Mouse (Mus musculus): ENCODE results near the gene Shld2. TPM values are rescaled to one million over a fixed set of nuclear protein-coding genes. Genes with fewer than 3 reads are reported as not detected.
A peak's percentile ranks its signal among the peaks of the same experiment; 100 is the strongest.

Shld2 gene
- polyA plus RNA-seq, 1 experiment from 2014 or later, result 11.0 TPM

- H3K36me3 ChIP-seq, result no peaks in the 10 kb centered on the region
- no peak overlapping the region for H3K9ac ChIP-seq
- no peak overlapping the region for H3K4me3 ChIP-seq (replicated peaks)
- H3K9me3 ChIP-seq (replicated peaks), result no peaks in the 10 kb centered on the region
- H3K4me1 ChIP-seq, result peaks cover 40% of the 10 kb centered on the region
- no peaks in the 10 kb centered on the region for H3K27me3 ChIP-seq
- no peak for ATAC-seq (replicated peaks; ENCODE audit: low FRiP score)
- 65% methylated on average over 11 of the region's 11 CpGs for WGBS
- peak overlapping the region; percentile 51; the same call in 1 of the 2 replicates for H3K27ac ChIP-seq
- H3K4me2 ChIP-seq, result no peak overlapping the region
These were observed 11.2 kb downstream of the Shld2 start for GRCm38 (mm10) chr14:34298871-34299700.

GRCm38 (mm10) chr14:34297634-34298033 is 12.7 kb downstream of the Shld2 start:
- Histone ChIP-seq H3K4me1 (peaks cover 28% of the 10 kb centered on the region), H3K9me3 (replicated peaks) (no peaks in the 10 kb centered on the region), H3K36me3 (no peaks in the 10 kb centered on the region), H3K27ac (peak overlapping the region; percentile 73), H3K9ac (no peak overlapping the region), H3K27me3 (no peaks in the 10 kb centered on the region), H3K4me2 (no peak overlapping the region), H3K4me3 (replicated peaks) (no peak overlapping the region)
- WGBS, result 32% methylated on average over 2 of the region's 2 CpGs
- 0 out of 2 replicates have a peak, but pooled peaks have one; percentile 37 for ATAC-seq (replicated peaks; ENCODE audit: low FRiP score)

GRCm38 (mm10) chr14:34297038-34297437 is 13.3 kb downstream of the Shld2 start:
- no peak overlapping the region for H3K4me2 ChIP-seq
- H3K36me3 ChIP-seq, result no peaks in the 10 kb centered on the region
- no peaks in the 10 kb centered on the region for H3K27me3 ChIP-seq
- H3K27ac ChIP-seq, result peak overlapping the region; percentile 27; the same call in 1 of the 2 replicates
- H3K4me1 ChIP-seq, result peaks cover 28% of the 10 kb centered on the region
- no peak overlapping the region for H3K9ac ChIP-seq
- WGBS, result 35% methylated on average over 4 of the region's 4 CpGs
- H3K4me3 ChIP-seq (replicated peaks), result no peak overlapping the region
- no peak for ATAC-seq (replicated peaks; ENCODE audit: low FRiP score)
- H3K9me3 ChIP-seq (replicated peaks), result no peaks in the 10 kb centered on the region

- no peaks in the 10 kb centered on the region for H3K9me3 ChIP-seq (replicated peaks)
- H3K4me3 ChIP-seq (replicated peaks), result no peak overlapping the region
- no peak for ATAC-seq (replicated peaks; ENCODE audit: low FRiP score)
- no peak overlapping the region for H3K9ac ChIP-seq
- peaks cover 28% of the 10 kb centered on the region for H3K4me1 ChIP-seq
- H3K4me2 ChIP-seq, result no peak overlapping the region
- H3K36me3 ChIP-seq, result no peaks in the 10 kb centered on the region
- H3K27me3 ChIP-seq, result no peaks in the 10 kb centered on the region
- H3K27ac ChIP-seq, result peak overlapping the region; percentile 27; the same call in 1 of the 2 replicates
- WGBS, result 66% methylated on average over 7 of the region's 7 CpGs
These were observed 13.9 kb downstream of the Shld2 start for GRCm38 (mm10) chr14:34296350-34296749.

- Histone ChIP-seq H3K4me3 (replicated peaks) (no peak overlapping the region), H3K36me3 (no peaks in the 10 kb centered on the region), H3K27me3 (no peaks in the 10 kb centered on the region), H3K9me3 (replicated peaks) (no peaks in the 10 kb centered on the region), H3K4me2 (no peak overlapping the region), H3K27ac (peak overlapping the region; percentile 64), H3K9ac (no peak overlapping the region), H3K4me1 (peaks cover 19% of the 10 kb centered on the region)
- WGBS, result 64% methylated on average over 3 of the region's 3 CpGs
- peak; percentile 72; the same call in 1 of the 2 replicates for ATAC-seq (replicated peaks; ENCODE audit: low FRiP score)
These were observed 16.7 kb downstream of the Shld2 start for GRCm38 (mm10) chr14:34293641-34294040.

GRCm38 (mm10) chr14:34290229-34290628 is 20.1 kb downstream of the Shld2 start:
- no peak overlapping the region for H3K4me3 ChIP-seq (replicated peaks)
- ATAC-seq (replicated peaks; ENCODE audit: low FRiP score), result peak; percentile 47
- H3K4me1 ChIP-seq, result no peaks in the 10 kb centered on the region
- H3K27ac ChIP-seq, result peak overlapping the region; percentile 66
- H3K9ac ChIP-seq, result no peak overlapping the region
- H3K36me3 ChIP-seq, result no peaks in the 10 kb centered on the region
- H3K4me2 ChIP-seq, result no peak overlapping the region
- no peaks in the 10 kb centered on the region for H3K9me3 ChIP-seq (replicated peaks)
- no peaks in the 10 kb centered on the region for H3K27me3 ChIP-seq
- WGBS, result 49% methylated on average over 1 of the region's 1 CpGs

GRCm38 (mm10) chr14:34289259-34290015 is 20.9 kb downstream of the Shld2 start:
- 79% methylated on average over 3 of the region's 3 CpGs for WGBS
- 0 out of 2 replicates have a peak overlapping the region, but pooled peaks have one; percentile 24 for H3K27ac ChIP-seq
- H3K4me2 ChIP-seq, result no peak overlapping the region
- H3K9me3 ChIP-seq (replicated peaks), result no peaks in the 10 kb centered on the region
- ATAC-seq (replicated peaks; ENCODE audit: low FRiP score), result no peak
- H3K9ac ChIP-seq, result no peak overlapping the region
- no peaks in the 10 kb centered on the region for H3K36me3 ChIP-seq
- H3K4me3 ChIP-seq (replicated peaks), result no peak overlapping the region
- no peaks in the 10 kb centered on the region for H3K27me3 ChIP-seq
- no peaks in the 10 kb centered on the region for H3K4me1 ChIP-seq

- Histone ChIP-seq H3K9ac (no peak overlapping the region), H3K9me3 (replicated peaks) (no peaks in the 10 kb centered on the region), H3K4me2 (no peak overlapping the region), H3K27me3 (no peaks in the 10 kb centered on the region), H3K4me1 (no peaks in the 10 kb centered on the region), H3K27ac (no peak overlapping the region), H3K4me3 (replicated peaks) (no peak overlapping the region), H3K36me3 (no peaks in the 10 kb centered on the region)
- ATAC-seq (replicated peaks; ENCODE audit: low FRiP score), result no peak
- 49% methylated on average over 2 of the region's 2 CpGs for WGBS
These were observed 21.9 kb downstream of the Shld2 start for GRCm38 (mm10) chr14:34288396-34288795.

GRCm38 (mm10) chr14:34281736-34282269 is 28.5 kb downstream of the Shld2 start:
- Histone ChIP-seq H3K9ac (no peak overlapping the region), H3K9me3 (replicated peaks) (no peaks in the 10 kb centered on the region), H3K27ac (no peak overlapping the region), H3K36me3 (no peaks in the 10 kb centered on the region), H3K4me1 (no peaks in the 10 kb centered on the region), H3K27me3 (no peaks in the 10 kb centered on the region), H3K4me2 (no peak overlapping the region), H3K4me3 (replicated peaks) (no peak overlapping the region)
- WGBS, result 93% methylated on average over 5 of the region's 5 CpGs
- ATAC-seq (replicated peaks; ENCODE audit: low FRiP score), result no peak

GRCm38 (mm10) chr14:34280798-34281197 is 29.5 kb downstream of the Shld2 start:
- ATAC-seq (replicated peaks; ENCODE audit: low FRiP score), result no peak

GRCm38 (mm10) chr14:34279726-34280125 is 30.6 kb downstream of the Shld2 start:
- H3K4me2 ChIP-seq, result no peak overlapping the region
- H3K4me1 ChIP-seq, result no peaks in the 10 kb centered on the region
- H3K9me3 ChIP-seq (replicated peaks), result no peaks in the 10 kb centered on the region
- no peaks in the 10 kb centered on the region for H3K27me3 ChIP-seq
- WGBS, result 55% methylated on average over 4 of the region's 4 CpGs
- H3K9ac ChIP-seq, result no peak overlapping the region
- no peaks in the 10 kb centered on the region for H3K36me3 ChIP-seq
- no peak overlapping the region for H3K27ac ChIP-seq
- H3K4me3 ChIP-seq (replicated peaks), result no peak overlapping the region
- no peak for ATAC-seq (replicated peaks; ENCODE audit: low FRiP score)

More at GRCm38 (mm10) chr14:34280798-34281197, 29.5 kb downstream of the Shld2 start:
- H3K9ac ChIP-seq, result no peak overlapping the region
- no peaks in the 10 kb centered on the region for H3K9me3 ChIP-seq (replicated peaks)
- 86% methylated on average over 2 of the region's 2 CpGs for WGBS
- H3K36me3 ChIP-seq, result no peaks in the 10 kb centered on the region
- H3K4me2 ChIP-seq, result no peak overlapping the region
- no peaks in the 10 kb centered on the region for H3K27me3 ChIP-seq
- H3K27ac ChIP-seq, result no peak overlapping the region
- H3K4me3 ChIP-seq (replicated peaks), result no peak overlapping the region
- H3K4me1 ChIP-seq, result no peaks in the 10 kb centered on the region

GRCm38 (mm10) chr14:34275225-34275624 is 35.1 kb downstream of the Shld2 start:
- Histone ChIP-seq H3K4me3 (replicated peaks) (no peak overlapping the region), H3K27ac (no peak overlapping the region), H3K9me3 (replicated peaks) (no peaks in the 10 kb centered on the region), H3K36me3 (no peaks in the 10 kb centered on the region), H3K4me1 (no peaks in the 10 kb centered on the region), H3K9ac (no peak overlapping the region), H3K4me2 (no peak overlapping the region), H3K27me3 (no peaks in the 10 kb centered on the region)
- no peak for ATAC-seq (replicated peaks; ENCODE audit: low FRiP score)
- WGBS, result 78% methylated on average over 4 of the region's 4 CpGs

All from kidney, embryonic 15.5 days (tissue).